Comparison of ENCODE assay signal across 8 mouse cellular contexts in genomic region chr8:46617690-46618620, GRCm38 (mm10). TPM values are rescaled to one million over a fixed set of nuclear protein-coding genes. Genes with fewer than 3 reads are reported as not detected.
DNase-seq lines count a peak whose midpoint lies in the region; ATAC-seq and TF ChIP-seq lines count a peak whose summit lies in the region.

No protein-coding gene starts in this region.

- intact Hi-C loops in gastrocnemius, adult 2 months (cut with DNase I): loop anchor here (5.0 kb wide), 1 partner anchor 66 kb away; the partner anchor contains the start of gene Cenpu

- dilution Hi-C loops in CH12.LX (cut with MboI; ENCODE audit: extremely low pct_ligation_motif_present, extremely low pct_unique_long_range_greater_than_20kb, low sequenced_read_pairs): no loop called here

- no peak for TF ChIP-seq EP300 in CH12.LX (IDR thresholded peaks at IDR 0.05; ENCODE audit: low read length)
- no peak for TF ChIP-seq EP300 in stomach, postnatal 0 days (optimal IDR thresholded peaks at IDR 0.05)

- no peak for TF ChIP-seq CTCF in gastrocnemius, adult 2 months (IDR thresholded peaks at IDR 0.05)
- no peak for TF ChIP-seq CTCF in CH12.LX (conservative IDR thresholded peaks at IDR 0.05 in 1 of 2, IDR thresholded peaks at IDR 0.05 in 1 of 2; ENCODE audit: low read depth in 2 of 2, low read length in 2 of 2)
- no peak for TF ChIP-seq CTCF in intestine, postnatal 0 days (IDR thresholded peaks at IDR 0.05; ENCODE audit: low read depth)
- TF ChIP-seq CTCF in stomach, postnatal 0 days (IDR thresholded peaks at IDR 0.05; ENCODE audit: low read depth): no peak

- peak; percentile 31 for ATAC-seq in embryonic facial prominence, embryonic 15.5 days (ENCODE audit: insufficient number of reproducible peaks, low FRiP score, low TSS enrichment, low read depth)
- ATAC-seq in intestine, postnatal 0 days: no peak; the same call in 1 of the 2 replicates
- ATAC-seq in stomach, postnatal 0 days (ENCODE audit: low FRiP score, low TSS enrichment): no peak; the same call in none of the 2 replicates

- peak overlapping the region; percentile 83 for H3K27ac ChIP-seq in gastrocnemius, adult 2 months
- peak overlapping the region; percentile 32; the same call in 1 of the 2 replicates for H3K27ac ChIP-seq in CH12.LX (ENCODE audit: insufficient read depth, low read depth)
- peak overlapping the region; percentile 91 for H3K27ac ChIP-seq in embryonic facial prominence, embryonic 15.5 days (replicated peaks)
- H3K27ac ChIP-seq in intestine, postnatal 0 days (ENCODE audit: low read depth, low read length): peak overlapping the region; percentile 84
- peak overlapping the region; percentile 53 for H3K27ac ChIP-seq in macrophage
- peak overlapping the region; percentile 87 for H3K27ac ChIP-seq in stomach, postnatal 0 days (replicated peaks)

- H3K4me1 ChIP-seq in CH12.LX (ENCODE audit: control insufficient read depth in 1 of 2, insufficient read depth in 2 of 2): peaks cover 4 to 24% of the 10 kb centered on the region in 2 experiments
- peaks cover 32% of the 10 kb centered on the region for H3K4me1 ChIP-seq in embryonic facial prominence, embryonic 15.5 days
- H3K4me1 ChIP-seq in intestine, postnatal 0 days (replicated peaks; ENCODE audit: control insufficient read depth, insufficient read depth, low read length): peaks cover 6% of the 10 kb centered on the region; the same call in 1 of the 2 replicates
- no peaks in the 10 kb centered on the region; the same call in 1 of the 2 replicates for H3K4me1 ChIP-seq in stomach, postnatal 0 days (replicated peaks; ENCODE audit: control insufficient read depth, insufficient read depth)

- under 1% methylated on average over 38 of the region's 38 CpGs for WGBS in embryonic facial prominence, embryonic 15.5 days
- under 1% methylated on average over 36 of the region's 38 CpGs for WGBS in intestine, postnatal 0 days
- 1% methylated on average over 38 of the region's 38 CpGs for WGBS in macrophage (ENCODE audit: missing documents)
- under 1% methylated on average over 38 of the region's 38 CpGs for WGBS in stomach, postnatal 0 days

- in situ Hi-C loops in CH12.LX (cut with MboI; ENCODE audit: low pct_ligation_motif_present, low pct_unique_long_range_greater_than_20kb, low sequenced_read_pairs): no loop called here

- peak overlapping the region; percentile 94 for H3K4me3 ChIP-seq in gastrocnemius, adult 2 months
- H3K4me3 ChIP-seq in CH12.LX (replicated peaks in 1 of 3; ENCODE audit: low read depth in 2 of 3, low read length in 2 of 3, poor library complexity in 1 of 3): peak overlapping the region; percentile 67 to 96 (median 80)
- H3K4me3 ChIP-seq in embryonic facial prominence, embryonic 15.5 days (replicated peaks): peak overlapping the region; percentile 83
- H3K4me3 ChIP-seq in intestine, postnatal 0 days (ENCODE audit: low read depth, low read length): peak overlapping the region; percentile 81
- H3K4me3 ChIP-seq in macrophage (ENCODE audit: inconsistent target): peak overlapping the region; percentile 67
- H3K4me3 ChIP-seq in stomach, postnatal 0 days (ENCODE audit: low read depth, low read length): peak overlapping the region; percentile 83

- no peak for DNase-seq in gastrocnemius, adult 2 months
- DNase-seq in gastrocnemius, adult 18-20 months (ENCODE audit: low spot score): no peak
- DNase-seq in CH12.LX (ENCODE audit: extremely low read depth): no peak
- DNase-seq in stomach, postnatal 0 days (ENCODE audit: low spot score): no peak
- no peak for DNase-seq in urinary bladder, adult 2 months (ENCODE audit: low spot score)

- peak overlapping the region; percentile 100 for H3K4me2 ChIP-seq in CH12.LX (ENCODE audit: insufficient read depth, low read depth, poor library complexity, severe bottlenecking)
- H3K4me2 ChIP-seq in embryonic facial prominence, embryonic 15.5 days (replicated peaks): peak overlapping the region; percentile 78
- H3K4me2 ChIP-seq in intestine, postnatal 0 days (replicated peaks; ENCODE audit: low read depth): peak overlapping the region; percentile 94
- H3K4me2 ChIP-seq in stomach, postnatal 0 days (replicated peaks; ENCODE audit: low read depth): peak overlapping the region; percentile 94

- peak overlapping the region; percentile 82 for H3K9ac ChIP-seq in CH12.LX (ENCODE audit: insufficient read depth, low read depth)
- peak overlapping the region; percentile 85 for H3K9ac ChIP-seq in embryonic facial prominence, embryonic 15.5 days
- H3K9ac ChIP-seq in intestine, postnatal 0 days (ENCODE audit: low read depth, low read length): peak overlapping the region; percentile 77
- peak overlapping the region; percentile 82 for H3K9ac ChIP-seq in stomach, postnatal 0 days (ENCODE audit: low read length)

- H3K27me3 ChIP-seq in CH12.LX (replicated peaks): no peaks in the 10 kb centered on the region
- H3K27me3 ChIP-seq in embryonic facial prominence, embryonic 15.5 days: no peaks in the 10 kb centered on the region
- no peaks in the 10 kb centered on the region for H3K27me3 ChIP-seq in intestine, postnatal 0 days (replicated peaks; ENCODE audit: control insufficient read depth, insufficient read depth, low read length)
- no peaks in the 10 kb centered on the region for H3K27me3 ChIP-seq in stomach, postnatal 0 days (ENCODE audit: control insufficient read depth, insufficient read depth, low read length)

- TF ChIP-seq POLR2A in CH12.LX (IDR thresholded peaks at IDR 0.05; ENCODE audit: low read depth, low read length): no peak

- TF ChIP-seq RAD21 in CH12.LX (IDR thresholded peaks at IDR 0.05; ENCODE audit: low read depth, low read length): no peak

- H3K36me3 ChIP-seq in CH12.LX (replicated peaks in 1 of 2; ENCODE audit: control insufficient read depth in 1 of 2, insufficient read depth in 1 of 2, low read length in 1 of 2) (peaks cover 6 to 23% of the 10 kb centered on the region in 2 experiments), macrophage (ENCODE audit: inconsistent target) (no peaks in the 10 kb centered on the region)
- no peaks in the 10 kb centered on the region for H3K36me3 ChIP-seq in embryonic facial prominence, embryonic 15.5 days
- no peaks in the 10 kb centered on the region for H3K36me3 ChIP-seq in intestine, postnatal 0 days (ENCODE audit: control insufficient read depth, insufficient read depth)
- no peaks in the 10 kb centered on the region for H3K36me3 ChIP-seq in stomach, postnatal 0 days (ENCODE audit: control insufficient read depth, insufficient read depth, low read length)

- peaks cover 8% of the 10 kb centered on the region for H3K9me3 ChIP-seq in CH12.LX (replicated peaks; ENCODE audit: low read length)
- H3K9me3 ChIP-seq in embryonic facial prominence, embryonic 15.5 days (replicated peaks): no peaks in the 10 kb centered on the region
- no peaks in the 10 kb centered on the region for H3K9me3 ChIP-seq in intestine, postnatal 0 days (ENCODE audit: control insufficient read depth)
- no peaks in the 10 kb centered on the region for H3K9me3 ChIP-seq in stomach, postnatal 0 days (ENCODE audit: control insufficient read depth, low read length)

- H3K79me2 ChIP-seq in CH12.LX (replicated peaks; ENCODE audit: control insufficient read depth, extremely low read depth, insufficient read depth, poor library complexity, severe bottlenecking) (peaks cover 41% of the 10 kb centered on the region), macrophage (ENCODE audit: inconsistent target) (peaks cover 53% of the 10 kb centered on the region; the same call in 1 of the 2 replicates)

TF ChIP-seq in CH12.LX, 34 proteins besides CTCF, POLR2A, EP300 and RAD21:
- TF ChIP-seq MAFK (IDR thresholded peaks at IDR 0.05; ENCODE audit: insufficient replicate concordance, low read length) (no peak), TBP (conservative IDR thresholded peaks at IDR 0.05; ENCODE audit: low read depth, low read length) (0 out of 2 replicates have a peak, but pooled peaks have one; percentile 13), UBTF (IDR thresholded peaks at IDR 0.05; ENCODE audit: low read depth, low read length) (peak; percentile 35; the same call in 1 of the 2 replicates)
TF ChIP-seq in CH12.LX: peak in this region for 2.

RNA-seq across cellular contexts. Expression of gene Casp3, which starts 0.9 kb away (rescaled TPM):
- 1 to 10 TPM; 1.3 to 1.8 TPM for total RNA-seq in gastrocnemius, adult 2 months (2021)
- 1 to 10 TPM in 1 of 2 experiments, under 1 TPM in 1; 0.94 to 1.5 TPM for total RNA-seq in gastrocnemius, adult 18-20 months (2021)
- total RNA-seq in CH12.LX (2012; rRNA removed) (43.7 and 57.8 TPM in 2 replicates), CH12.LX (2014; rRNA removed) (105 and 114 TPM in 2 replicates)
- polyA plus RNA-seq in CH12.LX (2012; ENCODE audit: insufficient read length, low read depth) (70.0 and 81.6 TPM in 2 replicates), macrophage (2018) (28.5 to 32.4 TPM (median 32.2 TPM) in 3 replicates)
- polyA plus RNA-seq in embryonic facial prominence, embryonic 15.5 days (2015; fragmentation: Nextera tagmentation; extraction: Ambion mirVana): 85.3 and 90.2 TPM in 2 replicates
- polyA plus RNA-seq in intestine, postnatal 0 days (2015; fragmentation: Nextera tagmentation; extraction: Ambion mirVana): 43.5 and 48.7 TPM in 2 replicates
- total RNA-seq in macrophage (2018; cell fraction: chromatin; rRNA removed): 10 to 100 TPM in 19 of 26 experiments, 1 to 10 TPM in 7; 2.5 to 43.2 (median 15.9) TPM
- 10 to 100 TPM; 20.7 to 72.5 (median 35.0) TPM for total RNA-seq in macrophage (2018; cell fraction: cytosol; rRNA removed)
- 10 to 100 TPM in 21 of 26 experiments, 1 to 10 TPM in 5; 7.2 to 57.9 (median 26.9) TPM for total RNA-seq in macrophage (2018; cell fraction: nucleus; rRNA removed)
- 24.0 and 25.0 TPM in 2 replicates for polyA plus RNA-seq in stomach, postnatal 0 days (2015; fragmentation: Nextera tagmentation; extraction: Ambion mirVana)
- polyA plus RNA-seq in urinary bladder, adult 2 months (2012; rRNA removed): 15.0 and 15.5 TPM in 2 replicates

RNA-seq across cellular contexts. Expression of gene Primpol, which starts 0.9 kb away (rescaled TPM):
- 1 to 10 TPM; 1.4 to 2.1 TPM for total RNA-seq in gastrocnemius, adult 2 months (2021)
- 1 to 10 TPM; 1.4 to 1.6 TPM for total RNA-seq in gastrocnemius, adult 18-20 months (2021)
- total RNA-seq in CH12.LX (2012; rRNA removed): 8.5 and 12.4 TPM in 2 replicates
- 16.7 and 17.8 TPM in 2 replicates for total RNA-seq in CH12.LX (2014; rRNA removed)
- 15.3 and 16.2 TPM in 2 replicates for polyA plus RNA-seq in CH12.LX (2012; ENCODE audit: insufficient read length, low read depth)
- 11.6 and 14.8 TPM in 2 replicates for polyA plus RNA-seq in embryonic facial prominence, embryonic 15.5 days (2015; fragmentation: Nextera tagmentation; extraction: Ambion mirVana)
- polyA plus RNA-seq in intestine, postnatal 0 days (2015; fragmentation: Nextera tagmentation; extraction: Ambion mirVana): 6.2 and 7.6 TPM in 2 replicates
- 10 to 100 TPM in 21 of 26 experiments, 1 to 10 TPM in 5; 3.4 to 50.0 (median 28.1) TPM for total RNA-seq in macrophage (2018; cell fraction: chromatin; rRNA removed)
- total RNA-seq in macrophage (2018; cell fraction: cytosol; rRNA removed): 10 to 100 TPM in 3 of 26 experiments, 1 to 10 TPM in 23; 4.6 to 11.1 (median 7.9) TPM
- total RNA-seq in macrophage (2018; cell fraction: nucleus; rRNA removed): 10 to 100 TPM in 18 of 26 experiments, 1 to 10 TPM in 8; 2.9 to 36.3 (median 20.0) TPM
- polyA plus RNA-seq in macrophage (2018): 7.1 to 10.2 TPM (median 9.5 TPM) in 3 replicates
- 4.0 and 6.1 TPM in 2 replicates for polyA plus RNA-seq in stomach, postnatal 0 days (2015; fragmentation: Nextera tagmentation; extraction: Ambion mirVana)
- 4.1 and 5.1 TPM in 2 replicates for polyA plus RNA-seq in urinary bladder, adult 2 months (2012; rRNA removed)

Comparison
In these comparisons a context has a peak if more than half of its experiments do, and no peak if none do; other contexts are left out.
1. H3K27ac ChIP-seq: peak in every context shown above with its lines; median percentile 91 in embryonic facial prominence, embryonic 15.5 days; 87 in stomach, postnatal 0 days; 84 in intestine, postnatal 0 days; 83 in gastrocnemius, adult 2 months; 53 in macrophage; 32 in CH12.LX.